Mouse (Mus musculus) gastrocnemius, adult 2 months (tissue): ENCODE results near the gene Dscam. TPM values are rescaled to one million over a fixed set of nuclear protein-coding genes. Genes with fewer than 3 reads are reported as not detected.

Experiments
- DNase-seq: peaks from one replicate; pipeline ENCODE4 v3.0.0; 2022
- H3K27ac ChIP-seq: fragments of 200-600 bp; 2 replicates; pipeline ENCODE4 v1.8.1; 2022; ENCODE audit warnings: mild to moderate bottlenecking
- H3K4me3 ChIP-seq: fragments of 200-600 bp; 2 replicates; pipeline ENCODE4 v1.8.1; 2022; ENCODE audit warnings: mild to moderate bottlenecking, moderate library complexity
- CTCF ChIP-seq: fragments of 200-600 bp; IDR thresholded peaks from 2 replicates; pipeline ENCODE4 v1.8.1; 2022; ENCODE audit warnings: antibody characterized with exemption, mild to moderate bottlenecking, moderate library complexity
- intact Hi-C: fragments of 180-260 bp; cut with DNase I; formaldehyde crosslinking; loops from one replicate; pipeline ENCODE4 v1.15.1; 2025
- total RNA-seq, 2 experiments: library from RNA; stranded (reverse); gene quantifications; 2 replicates each; pipeline ENCODE4 v1.2.3; 2021

Gene Dscam
- total RNA-seq, 2 experiments from 2014 or later: not detected

GRCm38 (mm10) chr16:96857571-96857970, 313.0 kb downstream of the Dscam start:
- TF ChIP-seq CTCF: no peak
- no peak for DNase-seq
- Histone ChIP-seq H3K4me3 (no peak overlapping the region), H3K27ac (no peak overlapping the region)
- intact Hi-C loops: loop anchor here (10.0 kb wide), 1 partner anchor 417 kb away; no protein-coding TSS in a partner anchor

DNA sequence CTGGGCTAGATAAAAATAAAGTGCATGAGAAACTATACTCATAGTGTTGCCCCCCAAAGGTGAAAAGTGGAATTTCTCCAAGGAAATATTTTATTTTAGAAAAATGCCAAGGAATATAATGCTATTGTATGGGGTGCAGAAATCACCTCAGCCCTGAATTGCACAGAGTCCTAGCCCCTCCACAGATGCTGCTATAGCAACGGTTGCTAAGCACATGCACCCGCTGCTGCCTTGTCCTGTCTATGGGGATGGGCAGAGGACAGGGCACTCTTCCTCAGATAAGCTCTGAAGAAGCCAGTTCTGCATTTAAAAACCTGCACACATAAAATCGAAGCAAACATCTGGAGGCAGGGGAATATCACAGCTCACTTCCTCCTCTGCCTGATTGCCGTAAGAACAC, 315.5 kb downstream of the Dscam start:
- no peak for TF ChIP-seq CTCF
- H3K4me3 ChIP-seq: no peak overlapping the region
- intact Hi-C loops: loop anchor here (10.0 kb wide), 1 partner anchor 420 kb away; no protein-coding TSS in a partner anchor
- DNase-seq: no peak
- no peak overlapping the region for H3K27ac ChIP-seq

GRCm38 (mm10) chr16:96852383-96852782, 318.2 kb downstream of the Dscam start:
- DNase-seq: no peak
- no peak overlapping the region for H3K27ac ChIP-seq
- no peak overlapping the region for H3K4me3 ChIP-seq
- intact Hi-C loops: loop anchor here (10.0 kb wide), 1 partner anchor 422 kb away; no protein-coding TSS in a partner anchor
- peak; percentile 56 for TF ChIP-seq CTCF

GRCm38 (mm10) chr16:96848916-96849315, 321.6 kb downstream of the Dscam start:
- TF ChIP-seq CTCF: no peak
- intact Hi-C loops: no loop called here
- Histone ChIP-seq H3K4me3 (no peak overlapping the region), H3K27ac (no peak overlapping the region)
- no peak for DNase-seq

DNA sequence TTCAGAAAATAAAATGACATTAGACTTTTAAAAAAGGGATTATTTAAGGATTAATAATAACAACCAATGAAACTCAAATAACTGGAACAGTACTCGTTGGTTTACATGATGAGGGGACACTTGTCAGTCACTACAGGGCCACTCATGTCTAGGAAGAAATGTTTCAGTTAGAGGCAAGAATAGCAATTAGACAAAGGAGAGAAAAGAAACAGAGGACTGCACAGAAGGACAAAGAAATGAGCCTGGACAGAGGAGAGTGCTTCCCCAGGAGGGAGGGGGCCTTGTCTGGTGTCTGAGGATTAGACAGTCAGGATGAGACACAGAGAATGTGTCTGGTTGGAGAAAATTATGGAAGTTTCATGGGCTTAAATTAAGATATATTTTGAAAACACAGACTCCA, 324.0 kb downstream of the Dscam start:
- TF ChIP-seq CTCF: no peak
- H3K4me3 ChIP-seq: no peak overlapping the region
- intact Hi-C loops: no loop called here

GRCm38 (mm10) chr16:96846113-96846512, 324.4 kb downstream of the Dscam start:
- no peak overlapping the region for H3K4me3 ChIP-seq
- H3K27ac ChIP-seq: no peak overlapping the region
- DNase-seq: no peak
- no peak for TF ChIP-seq CTCF
- intact Hi-C loops: no loop called here

More for the DNA sequence above, 324.0 kb downstream of the Dscam start:
- no peak for DNase-seq
- H3K27ac ChIP-seq: no peak overlapping the region

DNA sequence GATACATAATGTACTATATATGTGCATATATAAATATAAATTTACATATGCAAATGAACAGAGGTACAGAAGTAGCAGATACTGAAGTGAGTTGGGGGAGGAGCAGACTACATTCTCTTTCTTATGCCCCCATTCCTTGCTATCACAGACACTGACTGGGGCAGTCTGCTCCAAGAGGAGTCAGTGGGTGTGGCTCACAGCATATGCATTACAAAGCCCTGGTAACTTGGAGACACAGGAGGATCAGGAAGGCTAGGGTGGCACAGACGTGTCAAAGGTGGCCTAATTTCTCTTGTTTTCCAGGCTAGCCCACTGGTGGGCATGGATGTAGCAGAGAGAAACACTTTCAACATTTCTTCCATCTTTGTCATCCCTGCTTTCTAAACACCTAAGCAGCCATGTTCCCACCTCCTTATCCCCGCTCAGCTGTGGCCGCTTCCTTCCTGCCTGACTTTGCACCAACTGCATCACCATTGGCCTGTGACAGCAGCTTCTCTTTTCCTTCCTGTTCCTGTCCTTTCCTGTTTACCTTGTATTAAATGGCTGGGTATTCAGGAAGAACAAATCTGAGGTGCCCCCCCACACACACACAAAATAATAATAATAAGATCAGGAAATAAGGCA, 325.0 kb downstream of the Dscam start:
- no peak for TF ChIP-seq CTCF
- Histone ChIP-seq H3K4me3 (no peak overlapping the region), H3K27ac (no peak overlapping the region)
- no peak for DNase-seq
- intact Hi-C loops: no loop called here

GRCm38 (mm10) chr16:96843691-96844400, 326.7 kb downstream of the Dscam start:
- intact Hi-C loops: no loop called here
- Histone ChIP-seq H3K4me3 (no peak overlapping the region), H3K27ac (no peak overlapping the region)
- no peak for DNase-seq
- no peak for TF ChIP-seq CTCF

GRCm38 (mm10) chr16:96842829-96843360, 327.7 kb downstream of the Dscam start:
- H3K27ac ChIP-seq: no peak overlapping the region
- intact Hi-C loops: no loop called here
- DNase-seq: no peak
- no peak for TF ChIP-seq CTCF
- no peak overlapping the region for H3K4me3 ChIP-seq

- intact Hi-C loops: no loop called here
- Histone ChIP-seq H3K27ac (no peak overlapping the region), H3K4me3 (no peak overlapping the region)
- TF ChIP-seq CTCF: peak; percentile 57
- DNase-seq: peak; percentile 17
Observed at GRCm38 (mm10) chr16:96819649-96820048, 350.9 kb downstream of the Dscam start.

DNA sequence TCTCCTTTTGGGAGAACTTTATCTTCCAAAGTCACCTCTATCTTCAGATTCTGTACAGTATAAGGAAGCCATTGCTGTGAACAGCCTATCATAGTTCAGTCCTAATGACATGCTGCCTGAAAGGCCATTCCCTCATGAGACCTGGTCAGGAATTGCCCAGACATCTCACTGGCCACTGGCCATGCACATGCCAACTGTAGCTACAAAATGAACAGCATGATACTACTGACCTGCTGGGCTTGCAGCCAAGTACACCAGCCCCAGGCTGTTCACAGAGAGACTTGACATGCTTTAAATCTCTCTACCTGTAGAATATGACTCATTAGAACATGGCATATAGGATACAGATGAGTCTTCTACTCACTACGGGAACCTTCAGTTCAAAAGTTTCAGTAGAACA, 364.3 kb downstream of the Dscam start:
- no peak overlapping the region for H3K27ac ChIP-seq
- intact Hi-C loops: no loop called here
- no peak overlapping the region for H3K4me3 ChIP-seq
- DNase-seq: no peak
- TF ChIP-seq CTCF: no peak

DNA sequence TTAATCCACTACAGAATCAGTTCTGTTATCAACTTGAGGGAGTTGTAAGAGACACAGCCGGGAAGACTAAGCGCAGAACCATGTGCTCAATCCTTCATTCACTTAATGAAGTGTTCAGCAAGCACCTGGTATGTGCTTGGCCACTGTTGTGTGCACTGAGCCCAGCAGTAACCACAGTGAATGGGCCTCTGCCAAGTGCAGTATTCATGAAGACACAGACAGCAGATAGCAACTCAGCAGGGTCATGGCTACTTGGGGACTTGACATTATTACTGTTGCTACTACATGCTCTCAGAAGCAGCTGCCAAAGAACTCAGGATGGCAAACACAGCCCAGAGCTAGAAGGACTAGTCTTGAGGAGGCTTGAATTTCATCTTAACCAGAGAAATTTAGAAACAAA, 367.9 kb downstream of the Dscam start:
- no peak for TF ChIP-seq CTCF
- no peak for DNase-seq
- H3K4me3 ChIP-seq: no peak overlapping the region
- H3K27ac ChIP-seq: no peak overlapping the region
- intact Hi-C loops: no loop called here

DNA sequence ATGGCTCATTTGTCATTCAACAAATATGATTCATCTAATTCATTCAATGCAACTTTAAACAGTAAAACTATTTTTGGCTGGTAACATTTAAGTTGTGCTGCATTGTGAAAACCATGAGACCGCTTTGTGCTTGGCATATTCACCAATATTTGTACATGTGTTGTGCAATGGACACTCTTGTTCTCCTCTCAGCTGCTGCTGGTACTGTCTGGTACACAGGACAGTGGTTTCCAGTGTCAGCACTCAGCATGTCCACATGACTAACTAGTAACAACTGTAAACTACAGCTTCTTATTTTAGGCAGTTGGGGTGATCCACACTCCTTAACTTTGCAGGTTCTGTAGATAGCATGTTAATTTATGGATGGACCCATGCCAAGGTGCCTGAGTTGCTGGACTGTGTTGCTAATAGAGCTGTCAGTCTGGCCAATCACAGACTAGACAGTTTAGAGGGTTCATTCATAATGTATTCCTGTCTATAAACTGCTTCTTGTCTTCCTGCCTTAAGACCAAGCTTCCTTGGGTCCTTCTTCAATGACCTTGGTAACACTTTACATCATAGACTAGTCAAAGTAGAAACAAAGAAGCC, 368.8 kb downstream of the Dscam start:
- TF ChIP-seq CTCF: no peak
- intact Hi-C loops: no loop called here
- Histone ChIP-seq H3K27ac (no peak overlapping the region), H3K4me3 (no peak overlapping the region)
- no peak for DNase-seq
